Mouse (Mus musculus) midbrain, embryonic 14.5 days (tissue): ENCODE measurements around the gene Map3k20. TPM values are rescaled to one million over a fixed set of nuclear protein-coding genes. Genes with fewer than 3 reads are reported as not detected.

Experiments
- ATAC-seq: fragments of 200-750 bp; cut with Nextera tagmentation; 2 replicates; pipeline ENCODE4 v1.8.0; 2017; ENCODE audit warnings: moderate number of reproducible peaks, moderate library complexity; ENCODE audit not compliant: low FRiP score, low TSS enrichment
- DNase-seq: peaks from one replicate; pipeline ENCODE4 v3.0.0-alpha.2; 2015
- H3K27ac ChIP-seq: fragments of 300-500 bp; sonication (generic); replicated peaks from 2 replicates; pipeline ENCODE4 v1.5.1; 2014; ENCODE audit warnings: mild to moderate bottlenecking, low read depth, low read length, moderate library complexity
- H3K27me3 ChIP-seq: fragments of 300-500 bp; sonication (generic); 2 replicates; pipeline ENCODE4 v1.6.1; 2014; ENCODE audit warnings: low read length, control low read depth, mixed read lengths; ENCODE audit not compliant: control insufficient read depth, insufficient read depth
- H3K36me3 ChIP-seq: fragments of 300-500 bp; sonication (generic); 2 replicates; pipeline ENCODE4 v1.6.1; 2014; ENCODE audit warnings: low read length, control low read depth; ENCODE audit not compliant: control insufficient read depth, insufficient read depth
- H3K4me1 ChIP-seq: fragments of 300-500 bp; sonication (generic); 2 replicates; pipeline ENCODE4 v1.6.1; 2014; ENCODE audit warnings: mild to moderate bottlenecking, antibody characterized with exemption, low read length, control low read depth; ENCODE audit not compliant: control insufficient read depth, insufficient read depth
- H3K4me2 ChIP-seq: fragments of 300-500 bp; sonication (generic); 2 replicates; pipeline ENCODE4 v1.6.1; 2014; ENCODE audit warnings: mild to moderate bottlenecking, low read length, moderate library complexity
- H3K4me3 ChIP-seq: fragments of 300-500 bp; sonication (generic); replicated peaks from 2 replicates; pipeline ENCODE4 v1.5.1; 2014; ENCODE audit warnings: low read depth, low read length
- H3K9ac ChIP-seq: fragments of 300-500 bp; sonication (generic); replicated peaks from 2 replicates; pipeline ENCODE4 v1.6.1; 2014; ENCODE audit warnings: mild to moderate bottlenecking, low read length, moderate library complexity
- H3K9me3 ChIP-seq: fragments of 300-500 bp; sonication (generic); 2 replicates; pipeline ENCODE4 v1.6.1; 2016; ENCODE audit warnings: low read length, control low read depth, mixed read lengths; ENCODE audit not compliant: control insufficient read depth
- WGBS: fragments of 180-500 bp; shearing (Covaris S2); extraction: QIAGEN DNeasy Blood & Tissue Kit; methylation state at CpG from one replicate; pipeline ENCODE4 v1.1.7; 2014; 5-methylcytosine and 5-hydroxymethylcytosine counted together
- polyA plus RNA-seq: library from polyadenylated mRNA; unstranded; fragments of >200 nt; fragmentation: Nextera tagmentation; extraction: Ambion mirVana; gene quantifications from 2 replicates; pipeline ENCODE4 v1.2.1, GENCODE M21; 2014

Gene Map3k20
- polyA plus RNA-seq, 1 experiment from 2014 or later: 6.6 TPM

- no peak for ATAC-seq
- Histone ChIP-seq H3K4me1 (peaks cover 10% of the 10 kb centered on the region), H3K27ac (no peak overlapping the region), H3K9me3 (no peaks in the 10 kb centered on the region), H3K9ac (no peak overlapping the region), H3K4me2 (no peak overlapping the region), H3K4me3 (no peak overlapping the region), H3K36me3 (no peaks in the 10 kb centered on the region), H3K27me3 (no peaks in the 10 kb centered on the region)
- DNase-seq: no peak
- WGBS: 54% methylated on average over 5 of the region's 5 CpGs
Observed at GRCm38 (mm10) chr2:72321591-72321990, 36.2 kb downstream of the Map3k20 start.

GRCm38 (mm10) chr2:72322681-72323353 lies 37.4 kb downstream of the Map3k20 start:
- ATAC-seq (no peak), DNase-seq (no peak)
- Histone ChIP-seq H3K4me3 (no peak overlapping the region), H3K36me3 (no peaks in the 10 kb centered on the region), H3K9me3 (no peaks in the 10 kb centered on the region), H3K27ac (no peak overlapping the region), H3K4me1 (peaks cover 14% of the 10 kb centered on the region), H3K27me3 (no peaks in the 10 kb centered on the region), H3K9ac (no peak overlapping the region), H3K4me2 (no peak overlapping the region)
- WGBS: 74% methylated on average over 11 of the region's 11 CpGs

GRCm38 (mm10) chr2:72324436-72324835 lies 39.0 kb downstream of the Map3k20 start:
- H3K9me3 ChIP-seq: no peaks in the 10 kb centered on the region
- H3K36me3 ChIP-seq: no peaks in the 10 kb centered on the region
- H3K4me3 ChIP-seq: no peak overlapping the region
- no peak for ATAC-seq
- no peaks in the 10 kb centered on the region for H3K27me3 ChIP-seq
- no peak overlapping the region for H3K4me2 ChIP-seq
- DNase-seq: peak; percentile 48
- WGBS: 67% methylated on average over 12 of the region's 12 CpGs
- no peak overlapping the region for H3K27ac ChIP-seq
- peaks cover 14% of the 10 kb centered on the region for H3K4me1 ChIP-seq
- H3K9ac ChIP-seq: no peak overlapping the region

GRCm38 (mm10) chr2:72326491-72326890 lies 41.1 kb downstream of the Map3k20 start:
- WGBS: 25% methylated on average over 6 of the region's 6 CpGs

DNA sequence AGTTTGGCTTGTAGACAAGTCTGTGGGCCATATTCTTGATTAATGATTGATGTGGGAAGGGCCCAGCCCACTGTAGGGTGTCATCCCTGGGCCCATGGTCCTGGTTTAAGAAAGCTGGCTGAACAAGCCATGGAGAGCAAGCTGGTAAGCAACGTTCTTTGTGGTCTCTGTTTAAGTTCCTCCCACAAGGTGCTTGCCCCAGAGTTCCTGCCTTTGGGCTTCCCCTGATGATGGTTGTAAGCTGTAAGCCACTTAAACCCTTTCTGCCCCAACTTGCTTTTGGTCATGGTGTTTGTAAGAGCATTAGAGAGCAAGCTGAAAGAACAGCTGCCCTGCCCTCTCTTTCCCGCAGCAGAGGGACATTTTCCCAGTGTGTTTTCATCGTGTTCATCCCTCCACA lies 43.0 kb downstream of the Map3k20 start:
- no peak for ATAC-seq
- Histone ChIP-seq H3K9me3 (no peaks in the 10 kb centered on the region), H3K4me1 (peaks cover 14% of the 10 kb centered on the region), H3K4me2 (no peak overlapping the region), H3K36me3 (no peaks in the 10 kb centered on the region), H3K27me3 (no peaks in the 10 kb centered on the region), H3K27ac (no peak overlapping the region), H3K9ac (no peak overlapping the region), H3K4me3 (no peak overlapping the region)
- WGBS: 32% methylated on average over 3 of the region's 3 CpGs
- no peak for DNase-seq

More at GRCm38 (mm10) chr2:72326491-72326890, 41.1 kb downstream of the Map3k20 start:
- Histone ChIP-seq H3K9ac (0 out of 2 replicates have a peak overlapping the region, but pooled peaks have one; percentile 16), H3K27me3 (no peaks in the 10 kb centered on the region), H3K36me3 (no peaks in the 10 kb centered on the region), H3K9me3 (no peaks in the 10 kb centered on the region), H3K4me3 (no peak overlapping the region), H3K4me1 (peaks cover 14% of the 10 kb centered on the region), H3K27ac (no peak overlapping the region), H3K4me2 (peak overlapping the region; percentile 10; the same call in 1 of the 2 replicates)
- ATAC-seq: no peak
- peak; percentile 73 for DNase-seq

DNA sequence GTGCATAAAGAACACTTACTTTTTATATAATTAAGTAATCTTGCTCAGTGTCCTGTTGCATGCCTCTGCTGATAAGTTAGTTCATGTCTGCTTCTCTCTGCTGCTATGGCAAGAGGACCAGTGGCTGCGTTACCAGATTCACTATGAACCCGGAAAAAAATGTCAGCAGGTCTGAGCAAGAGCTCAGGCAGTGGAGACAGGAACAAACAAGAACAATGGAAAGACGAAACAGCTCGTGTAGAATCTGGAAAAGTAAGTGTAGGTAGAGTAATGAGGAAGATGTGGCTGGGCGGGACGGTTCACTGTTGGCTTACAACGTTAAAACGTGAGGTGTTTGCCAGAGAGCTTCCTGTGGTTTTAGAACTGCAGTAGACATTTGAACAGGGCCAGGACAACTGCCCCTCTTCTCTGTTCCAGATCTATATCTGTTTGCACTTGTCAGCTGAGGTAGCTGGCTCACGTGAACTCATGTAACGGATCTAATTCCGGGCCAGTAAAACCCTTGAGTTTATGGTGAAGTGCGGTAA lies 45.6 kb downstream of the Map3k20 start:
- H3K4me3 ChIP-seq: no peak overlapping the region
- ATAC-seq (no peak), DNase-seq (no peak)
- H3K36me3 ChIP-seq: no peaks in the 10 kb centered on the region
- H3K9ac ChIP-seq: no peak overlapping the region
- 86% methylated on average over 12 of the region's 12 CpGs for WGBS
- H3K27me3 ChIP-seq: no peaks in the 10 kb centered on the region
- H3K4me2 ChIP-seq: no peak overlapping the region
- no peaks in the 10 kb centered on the region for H3K9me3 ChIP-seq
- H3K4me1 ChIP-seq: peaks cover 9% of the 10 kb centered on the region
- no peak overlapping the region for H3K27ac ChIP-seq

DNA sequence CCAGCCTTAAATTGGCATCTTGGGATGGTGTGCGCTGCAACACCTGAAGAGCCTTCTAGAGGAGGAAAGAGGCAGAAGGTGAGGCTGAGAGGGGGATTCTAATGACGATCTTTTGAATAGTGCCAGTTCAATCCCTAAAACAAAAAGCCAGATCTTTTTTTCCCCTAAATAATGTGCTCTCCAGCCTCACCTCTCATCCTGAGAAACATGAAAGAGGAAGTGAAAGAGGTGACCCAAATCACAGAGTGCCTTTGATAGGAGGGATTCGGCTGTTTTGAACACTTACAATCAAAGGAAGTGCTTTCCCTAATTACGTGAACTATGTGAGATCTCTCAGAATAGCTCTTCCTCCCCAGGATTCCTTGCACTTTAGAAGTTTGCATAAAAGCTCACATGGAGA lies 46.6 kb downstream of the Map3k20 start:
- no peaks in the 10 kb centered on the region for H3K9me3 ChIP-seq
- no peak overlapping the region for H3K27ac ChIP-seq
- WGBS: 78% methylated on average over 4 of the region's 4 CpGs
- H3K9ac ChIP-seq: no peak overlapping the region
- DNase-seq (no peak), ATAC-seq (no peak)
- 0 out of 2 replicates have a peak, but pooled peaks cover 1% of the 10 kb centered on the region for H3K4me1 ChIP-seq
- H3K36me3 ChIP-seq: no peaks in the 10 kb centered on the region
- no peaks in the 10 kb centered on the region for H3K27me3 ChIP-seq
- no peak overlapping the region for H3K4me3 ChIP-seq
- no peak overlapping the region for H3K4me2 ChIP-seq

DNA sequence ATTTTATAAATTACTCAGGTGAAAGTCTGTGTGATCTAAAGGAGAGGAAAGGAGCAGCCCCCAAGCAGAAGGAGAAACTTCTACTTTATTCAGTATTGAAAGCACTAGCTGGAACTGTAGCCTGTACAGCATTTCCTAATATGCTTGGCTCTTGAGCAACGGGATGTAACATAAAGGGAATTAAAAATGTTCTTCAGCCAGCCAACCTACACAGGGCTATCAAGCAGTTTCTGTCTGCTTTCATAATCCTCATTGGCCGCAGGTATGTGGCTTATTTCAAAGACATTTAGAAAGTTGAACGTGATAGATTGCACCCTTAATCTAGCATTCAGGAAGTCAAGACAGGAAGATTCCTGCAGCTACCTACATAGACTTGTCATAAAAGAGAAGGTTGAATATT lies 47.8 kb downstream of the Map3k20 start:
- H3K4me3 ChIP-seq: no peak overlapping the region
- H3K27ac ChIP-seq: no peak overlapping the region
- 80% methylated on average over 3 of the region's 3 CpGs for WGBS
- no peak overlapping the region for H3K4me2 ChIP-seq
- no peak for ATAC-seq
- H3K9ac ChIP-seq: no peak overlapping the region
- H3K36me3 ChIP-seq: no peaks in the 10 kb centered on the region
- H3K4me1 ChIP-seq: no peaks in the 10 kb centered on the region
- H3K9me3 ChIP-seq: no peaks in the 10 kb centered on the region
- no peak for DNase-seq
- no peaks in the 10 kb centered on the region for H3K27me3 ChIP-seq

DNA sequence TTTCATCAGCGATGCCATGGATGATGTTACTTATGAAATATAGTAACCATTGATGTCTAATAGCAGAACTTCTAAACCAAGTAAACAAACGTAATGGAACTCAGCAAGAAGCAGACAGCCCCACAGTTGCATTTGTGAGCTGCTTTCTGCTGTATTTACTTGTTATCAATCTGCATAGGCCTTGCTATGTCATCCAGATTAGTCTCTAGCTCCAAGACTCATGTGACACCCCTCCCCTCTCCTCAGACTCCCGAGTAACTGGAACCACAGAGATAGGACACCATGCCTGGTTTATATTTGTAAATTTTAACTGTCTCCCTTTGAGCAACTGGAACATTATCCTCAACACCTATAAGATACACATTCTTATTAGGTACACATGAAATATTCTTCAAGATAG lies 51.4 kb downstream of the Map3k20 start:
- Histone ChIP-seq H3K4me2 (no peak overlapping the region), H3K27me3 (no peaks in the 10 kb centered on the region), H3K9ac (no peak overlapping the region), H3K27ac (no peak overlapping the region), H3K4me3 (no peak overlapping the region), H3K4me1 (no peaks in the 10 kb centered on the region), H3K36me3 (no peaks in the 10 kb centered on the region), H3K9me3 (peaks cover 1% of the 10 kb centered on the region)
- WGBS: 93% methylated on average over 3 of the region's 3 CpGs
- DNase-seq: no peak
- ATAC-seq: no peak
